Mouse (Mus musculus): ENCODE measurements around the gene Sulf2. TPM values are rescaled to one million over a fixed set of nuclear protein-coding genes. Genes with fewer than 3 reads are reported as not detected.

Gene Sulf2
- total and polyA plus RNA-seq, 3 experiments: not detected

GRCm38 (mm10) chr2:166142561-166143112, 12.8 kb downstream of the Sulf2 start:
- H3K27me3 ChIP-seq (ENCODE audit: control insufficient read depth in 1 of 2, insufficient read depth in 2 of 2, low read length in 2 of 2): no peaks in the 10 kb centered on the region
- DNase-seq (ENCODE audit: low read depth, low spot score): no peak
- no peak for TF ChIP-seq TBP (IDR thresholded peaks at IDR 0.05; ENCODE audit: low read depth, low read length)
- no peak for TF ChIP-seq NELFE (IDR thresholded peaks at IDR 0.05; ENCODE audit: low read depth, low read length)
- H3K36me3 ChIP-seq (ENCODE audit: control insufficient read depth in 1 of 2, insufficient read depth in 2 of 2, low read length in 2 of 2): no peaks in the 10 kb centered on the region
- H3K9me3 ChIP-seq (replicated peaks; ENCODE audit: insufficient read depth, low read length): no peaks in the 10 kb centered on the region
- H3K27ac ChIP-seq (ENCODE audit: control insufficient read depth, low read depth, low read length): no peak overlapping the region
- H3K79me2 ChIP-seq (ENCODE audit: control insufficient read depth, insufficient read depth, low read length, poor library complexity): no peaks in the 10 kb centered on the region
- no peak overlapping the region for H3K4me3 ChIP-seq (ENCODE audit: control insufficient read depth in 1 of 2, insufficient read depth in 1 of 2, low read depth in 2 of 2, low read length in 2 of 2)
- no peak overlapping the region for H3K9ac ChIP-seq (ENCODE audit: control insufficient read depth, low read depth, low read length, poor library complexity, severe bottlenecking)
- no peaks in the 10 kb centered on the region for H3K4me1 ChIP-seq (ENCODE audit: control insufficient read depth in 1 of 2, insufficient read depth in 2 of 2, low read length in 2 of 2)

- H3K9ac ChIP-seq (ENCODE audit: control insufficient read depth, low read depth, low read length, poor library complexity, severe bottlenecking): no peak overlapping the region
- TF ChIP-seq POLR2AphosphoS2 (IDR thresholded peaks at IDR 0.05; ENCODE audit: low read length) (no peak), ETS1 (IDR thresholded peaks at IDR 0.05; ENCODE audit: low read depth, low read length) (no peak), KAT2A (conservative IDR thresholded peaks at IDR 0.05; ENCODE audit: low read depth, low read length) (no peak), UBTF (IDR thresholded peaks at IDR 0.05; ENCODE audit: borderline replicate concordance, insufficient read depth, low read depth, low read length) (no peak), E2F4 (IDR thresholded peaks at IDR 0.05; ENCODE audit: borderline replicate concordance, low read depth, low read length) (no peak), CHD2 (IDR thresholded peaks at IDR 0.05; ENCODE audit: low read length) (no peak), ELF1 (IDR thresholded peaks at IDR 0.05; ENCODE audit: low read depth, low read length) (no peak)
- no peaks in the 10 kb centered on the region for H3K4me1 ChIP-seq (ENCODE audit: control insufficient read depth in 1 of 2, insufficient read depth in 2 of 2, low read length in 2 of 2)
- H3K9me3 ChIP-seq (replicated peaks; ENCODE audit: insufficient read depth, low read length): no peaks in the 10 kb centered on the region
- DNase-seq (ENCODE audit: low read depth, low spot score): no peak
- H3K4me3 ChIP-seq (ENCODE audit: control insufficient read depth in 1 of 2, insufficient read depth in 1 of 2, low read depth in 2 of 2, low read length in 2 of 2): no peak overlapping the region
- no peaks in the 10 kb centered on the region for H3K27me3 ChIP-seq (ENCODE audit: control insufficient read depth in 1 of 2, insufficient read depth in 2 of 2, low read length in 2 of 2)
- no peaks in the 10 kb centered on the region for H3K36me3 ChIP-seq (ENCODE audit: control insufficient read depth in 1 of 2, insufficient read depth in 2 of 2, low read length in 2 of 2)
- no peak overlapping the region for H3K27ac ChIP-seq (ENCODE audit: control insufficient read depth, low read depth, low read length)
- no peaks in the 10 kb centered on the region for H3K79me2 ChIP-seq (ENCODE audit: control insufficient read depth, insufficient read depth, low read length, poor library complexity)
These were observed 13.6 kb downstream of the Sulf2 start for GRCm38 (mm10) chr2:166141910-166142309.

- no peaks in the 10 kb centered on the region for H3K36me3 ChIP-seq (ENCODE audit: control insufficient read depth in 1 of 2, insufficient read depth in 2 of 2, low read length in 2 of 2)
- no peak overlapping the region for H3K27ac ChIP-seq (ENCODE audit: control insufficient read depth, low read depth, low read length)
- DNase-seq (ENCODE audit: low read depth, low spot score): no peak
- H3K4me1 ChIP-seq (ENCODE audit: control insufficient read depth in 1 of 2, insufficient read depth in 2 of 2, low read length in 2 of 2): no peaks in the 10 kb centered on the region
- TF ChIP-seq POLR2A (IDR thresholded peaks at IDR 0.05; ENCODE audit: control insufficient read depth in 1 of 2, insufficient read depth in 1 of 2, low read depth in 1 of 2, low read length in 2 of 2, poor library complexity in 1 of 2) (no peak), TCF12 (IDR thresholded peaks at IDR 0.05; ENCODE audit: low read depth, low read length) (no peak), HCFC1 (IDR thresholded peaks at IDR 0.05; ENCODE audit: low read depth, low read length) (no peak), NELFE (IDR thresholded peaks at IDR 0.05; ENCODE audit: low read depth, low read length) (no peak), POLR2AphosphoS5 (IDR thresholded peaks at IDR 0.05; ENCODE audit: borderline replicate concordance, low read depth, low read length) (no peak), RAD21 (IDR thresholded peaks at IDR 0.05; ENCODE audit: low read depth, low read length) (no peak), JUND (IDR thresholded peaks at IDR 0.05; ENCODE audit: low read depth, low read length) (no peak), ZKSCAN1 (IDR thresholded peaks at IDR 0.05; ENCODE audit: low read depth, low read length) (no peak), MXI1 (IDR thresholded peaks at IDR 0.05; ENCODE audit: low read depth, low read length) (no peak), MYC (IDR thresholded peaks at IDR 0.05; ENCODE audit: low read depth, low read length) (no peak), MAX (IDR thresholded peaks at IDR 0.05; ENCODE audit: low read length) (no peak), ZMIZ1 (IDR thresholded peaks at IDR 0.05; ENCODE audit: low read depth, low read length) (no peak), ETS1 (IDR thresholded peaks at IDR 0.05; ENCODE audit: low read depth, low read length) (no peak), RCOR1 (IDR thresholded peaks at IDR 0.05; ENCODE audit: low read depth, low read length) (no peak), MEF2A (IDR thresholded peaks at IDR 0.05; ENCODE audit: extremely low read depth, insufficient replicate concordance, low read depth, low read length, poor library complexity, severe bottlenecking) (no peak), GATA1 (IDR thresholded peaks at IDR 0.05; ENCODE audit: low read depth, low read length) (no peak), NRF1 (IDR thresholded peaks at IDR 0.05; ENCODE audit: insufficient read depth, low read depth, low read length, poor library complexity, severe bottlenecking) (no peak), UBTF (IDR thresholded peaks at IDR 0.05; ENCODE audit: borderline replicate concordance, insufficient read depth, low read depth, low read length) (no peak)
- H3K9ac ChIP-seq (ENCODE audit: control insufficient read depth, low read depth, low read length, poor library complexity, severe bottlenecking): no peak overlapping the region
- H3K27me3 ChIP-seq (ENCODE audit: control insufficient read depth in 1 of 2, insufficient read depth in 2 of 2, low read length in 2 of 2): no peaks in the 10 kb centered on the region
- no peaks in the 10 kb centered on the region for H3K79me2 ChIP-seq (ENCODE audit: control insufficient read depth, insufficient read depth, low read length, poor library complexity)
- H3K9me3 ChIP-seq (replicated peaks; ENCODE audit: insufficient read depth, low read length): no peaks in the 10 kb centered on the region
- no peak overlapping the region for H3K4me3 ChIP-seq (ENCODE audit: control insufficient read depth in 1 of 2, insufficient read depth in 1 of 2, low read depth in 2 of 2, low read length in 2 of 2)
These were observed 14.4 kb downstream of the Sulf2 start for GRCm38 (mm10) chr2:166141039-166141438.
